Mouse (Mus musculus): ENCODE data around the gene 4933424G06Rik. TPM values are rescaled to one million over a fixed set of nuclear protein-coding genes. Genes with fewer than 3 reads are reported as not detected.

Gene 4933424G06Rik
- total RNA-seq, 2 experiments from 2014 or later, result not detected

- DNase-seq, result no peak
Measured at GRCm38 (mm10) chr1:36769951-36770350, 60.0 kb downstream of the 4933424G06Rik start.

GRCm38 (mm10) chr1:36770998-36771397 lies 61.0 kb downstream of the 4933424G06Rik start:
- DNase-seq, result no peak

- DNase-seq, result no peak
Measured at GRCm38 (mm10) chr1:36772198-36772934, 62.4 kb downstream of the 4933424G06Rik start.

- no peak for DNase-seq
Measured at GRCm38 (mm10) chr1:36780793-36781192, 70.8 kb downstream of the 4933424G06Rik start.

GRCm38 (mm10) chr1:36782476-36782875 lies 72.5 kb downstream of the 4933424G06Rik start:
- no peak for DNase-seq

GRCm38 (mm10) chr1:36784365-36785134 lies 74.6 kb downstream of the 4933424G06Rik start:
- DNase-seq, result peak; percentile 72 to 79

- DNase-seq, result peak; percentile 20 to 44
Measured at GRCm38 (mm10) chr1:36785238-36785641, 75.3 kb downstream of the 4933424G06Rik start.

- DNase-seq, result no peak
Measured at GRCm38 (mm10) chr1:36786377-36786776, 76.4 kb downstream of the 4933424G06Rik start.

- DNase-seq, result no peak
Measured at GRCm38 (mm10) chr1:36789416-36789815, 79.5 kb downstream of the 4933424G06Rik start.

GRCm38 (mm10) chr1:36796711-36797110 lies 86.8 kb downstream of the 4933424G06Rik start:
- no peak for DNase-seq

GRCm38 (mm10) chr1:36797481-36797880 lies 87.5 kb downstream of the 4933424G06Rik start:
- no peak for DNase-seq

GRCm38 (mm10) chr1:36800379-36801011 lies 90.5 kb downstream of the 4933424G06Rik start:
- no peak for DNase-seq

DNA sequence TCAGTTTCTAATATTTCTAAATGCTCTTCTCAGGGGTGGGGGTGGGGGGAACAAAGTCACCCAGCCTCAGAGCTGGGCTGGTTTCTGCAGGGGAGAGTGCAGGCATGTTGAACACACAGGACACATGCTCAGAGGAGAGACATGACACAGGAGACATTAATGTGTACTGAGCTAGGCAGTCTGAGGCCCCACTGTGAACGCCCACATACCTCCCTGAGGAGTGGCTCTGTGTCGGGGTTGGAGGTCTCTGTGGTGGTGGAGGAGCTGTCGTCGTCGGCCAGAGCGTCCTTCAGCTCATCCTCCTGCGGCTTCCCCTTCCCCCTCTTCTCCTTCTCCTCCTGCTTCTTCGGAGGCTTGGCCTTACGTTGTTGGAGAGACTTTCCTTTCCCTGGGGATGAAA lies 94.3 kb downstream of the 4933424G06Rik start:
- DNase-seq, result no peak

DNA sequence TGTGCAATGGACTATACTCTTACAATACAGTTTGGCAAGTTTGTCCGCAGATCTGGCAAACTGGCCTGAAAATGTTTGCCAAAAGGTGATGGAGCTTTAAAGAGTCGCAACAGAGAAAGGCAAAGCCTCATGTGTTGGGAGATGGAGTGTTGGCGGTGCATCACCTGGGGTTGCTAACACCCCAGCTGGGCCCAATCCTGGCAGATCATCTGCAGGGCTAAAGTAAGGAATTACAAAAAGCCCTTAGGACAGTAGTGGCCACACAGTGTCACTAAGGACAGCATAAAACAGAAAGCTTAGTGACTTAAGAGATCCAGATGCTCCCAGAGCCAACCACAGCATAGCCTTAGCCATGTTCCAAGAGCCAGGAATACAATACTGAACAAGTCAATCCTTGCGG lies 94.9 kb downstream of the 4933424G06Rik start:
- DNase-seq, result no peak

GRCm38 (mm10) chr1:36806181-36806905 lies 96.4 kb downstream of the 4933424G06Rik start:
- no peak for DNase-seq

GRCm38 (mm10) chr1:36807086-36807485 lies 97.1 kb downstream of the 4933424G06Rik start:
- no peak for DNase-seq

Small RNAs within 50 kb of the gene (microRNA-seq; reads per million reads assigned to microRNA genes)
- not detected for gene Gm24133

Other genes with a start within 250 kb of the 4933424G06Rik start
- 1 to 10 TPM; 3.9 to 4.9 TPM for gene Cnnm4, start 238.5 kb upstream of the 4933424G06Rik start, total RNA-seq (2021)
- gene Cnnm3, start 198.3 kb upstream of the 4933424G06Rik start, total RNA-seq (2021), result 10 to 100 TPM; 21.5 to 34.2 TPM
- 1 to 10 TPM; 6.4 to 8.1 TPM for gene Ankrd23, start 173.3 kb upstream of the 4933424G06Rik start, total RNA-seq (2021)
- gene Gm42417, start 170.7 kb upstream of the 4933424G06Rik start, total RNA-seq (2021), result under 1 TPM in 1 of 2 experiments, not detected in 1; 0.49 TPM
- gene Ankrd39, start 162.7 kb upstream of the 4933424G06Rik start, total RNA-seq (2021), result 10 to 100 TPM; 11.3 to 12.6 TPM
- gene Sema4c, start 151.8 kb upstream of the 4933424G06Rik start, total RNA-seq (2021), result 10 to 100 TPM; 18.6 to 19.5 TPM
- under 1 TPM; 0.36 to 0.40 TPM for gene Fam178b, start 27.0 kb upstream of the 4933424G06Rik start, total RNA-seq (2021)
- 100 to 1,000 TPM; 841 to 851 TPM for gene Cox5b, start 18.7 kb upstream of the 4933424G06Rik start, total RNA-seq (2021)
- 100 to 1,000 TPM; 136 to 141 TPM for gene Actr1b, start 4.3 kb downstream of the 4933424G06Rik start, total RNA-seq (2021)
- under 1 TPM; 0.53 to 0.56 TPM for gene Zap70, start 51.6 kb downstream of the 4933424G06Rik start, total RNA-seq (2021)
- gene Tmem131, start 233.5 kb downstream of the 4933424G06Rik start, total RNA-seq (2021), result 10 to 100 TPM; 40.1 to 46.7 TPM

All from adrenal gland, postnatal 36 days (tissue).